Mouse (Mus musculus) lung, postnatal 36 days (tissue): ENCODE data around the gene Ptprf.

Source experiments
- DNase-seq: peaks from one replicate; pipeline ENCODE4 v3.0.0; 2022; ENCODE audit warnings: mixed read lengths

The Ptprf gene

DNA sequence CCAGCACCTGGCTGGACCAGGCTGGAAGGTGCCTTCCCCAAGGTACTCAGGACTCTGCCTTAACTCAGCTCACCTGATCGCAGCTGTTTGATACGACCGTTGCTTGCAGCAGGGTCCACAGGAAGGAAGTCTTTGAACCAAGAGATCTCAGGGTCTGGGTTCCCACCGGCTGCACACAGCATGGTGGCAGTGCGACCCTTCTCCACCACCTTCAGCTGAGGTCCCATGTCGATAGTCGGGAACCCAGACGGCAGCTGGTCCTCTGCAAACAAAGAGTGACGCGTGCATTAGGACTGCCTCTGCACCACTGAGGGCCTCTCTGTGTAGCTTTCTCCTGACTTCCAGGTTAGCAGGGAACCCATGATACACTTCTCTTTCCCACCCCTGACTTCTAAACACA, 33.8 kb downstream of the Ptprf start:
- no peak for DNase-seq

DNA sequence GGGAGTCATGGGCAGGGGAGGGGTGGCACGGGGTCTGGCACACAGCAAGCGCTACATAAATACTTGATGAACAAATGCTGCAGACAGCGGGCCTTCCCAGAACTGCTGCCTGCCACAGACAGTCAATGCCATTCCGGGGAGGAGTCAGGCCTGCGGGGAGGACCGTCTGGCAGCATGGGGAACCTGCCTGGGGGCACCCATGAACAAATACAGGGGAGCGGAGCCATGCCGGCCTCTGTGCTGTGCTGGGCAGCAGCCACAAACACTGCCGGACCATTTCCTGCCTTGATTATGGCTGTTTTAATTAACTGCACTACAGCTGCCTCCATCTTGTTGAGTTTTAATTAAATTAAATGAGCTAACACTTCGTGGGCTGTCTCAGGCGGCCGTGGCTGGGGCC, 35.0 kb downstream of the Ptprf start:
- no peak for DNase-seq

DNA sequence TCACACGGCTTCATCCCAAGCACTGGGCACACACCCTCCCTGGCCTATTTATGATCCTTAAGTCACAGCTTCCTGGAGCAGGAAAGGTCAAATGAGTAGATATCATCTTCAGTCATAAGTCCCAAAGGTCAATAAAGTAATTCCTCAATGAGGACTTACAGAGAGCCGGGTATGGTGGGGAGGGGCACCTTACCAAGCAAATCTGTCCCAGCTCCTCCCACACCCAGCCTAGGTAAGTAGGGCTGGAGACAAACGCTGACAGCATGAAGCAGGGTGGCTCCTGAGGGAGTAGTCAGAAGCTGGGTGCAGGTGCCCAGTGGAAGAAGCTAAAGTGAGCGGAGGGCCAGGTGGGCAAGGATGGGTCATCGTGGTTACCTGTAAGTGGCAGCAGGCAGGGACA, 36.3 kb downstream of the Ptprf start:
- DNase-seq: no peak

DNA sequence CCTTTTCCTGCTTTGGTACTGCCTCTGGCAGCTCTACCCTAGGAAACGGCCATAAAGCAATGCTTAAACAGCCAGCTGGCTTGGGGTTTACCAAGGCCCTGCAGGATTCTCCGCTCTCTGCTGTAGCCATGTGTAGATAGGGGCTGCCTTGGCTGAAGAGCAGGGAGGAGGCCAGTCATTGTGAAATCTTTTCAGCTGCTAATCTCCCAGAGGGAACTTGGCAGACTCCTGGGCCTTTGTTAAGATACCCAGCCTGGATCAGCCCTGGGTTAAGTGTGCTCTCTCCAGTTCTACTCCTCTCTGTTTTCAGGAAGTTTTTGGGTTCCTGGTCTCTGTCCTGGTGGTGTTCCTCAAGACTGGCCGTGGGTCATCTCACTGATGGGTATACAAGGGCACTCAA, 43.9 kb downstream of the Ptprf start:
- DNase-seq: peak; percentile 35

DNA sequence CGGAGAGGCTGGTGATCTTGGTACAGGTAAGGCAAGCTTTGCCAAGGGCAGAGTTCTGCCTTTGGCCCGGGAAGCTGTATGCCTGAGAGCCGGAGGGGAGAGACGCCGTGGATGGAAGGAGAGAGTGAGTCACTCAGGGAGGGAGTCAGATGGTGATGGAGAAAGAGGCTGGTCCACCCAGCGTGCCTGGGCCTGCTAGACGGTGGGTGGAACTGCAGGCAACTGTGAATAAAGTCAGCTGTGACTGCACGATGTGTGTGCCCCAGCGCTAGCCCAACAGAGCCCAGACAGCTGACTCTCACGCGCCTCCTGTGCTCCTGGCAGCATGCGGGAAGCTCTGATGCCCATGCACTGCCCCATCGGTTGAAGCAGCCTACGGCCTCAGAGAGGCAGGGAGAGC, 45.4 kb downstream of the Ptprf start:
- DNase-seq: no peak

DNA sequence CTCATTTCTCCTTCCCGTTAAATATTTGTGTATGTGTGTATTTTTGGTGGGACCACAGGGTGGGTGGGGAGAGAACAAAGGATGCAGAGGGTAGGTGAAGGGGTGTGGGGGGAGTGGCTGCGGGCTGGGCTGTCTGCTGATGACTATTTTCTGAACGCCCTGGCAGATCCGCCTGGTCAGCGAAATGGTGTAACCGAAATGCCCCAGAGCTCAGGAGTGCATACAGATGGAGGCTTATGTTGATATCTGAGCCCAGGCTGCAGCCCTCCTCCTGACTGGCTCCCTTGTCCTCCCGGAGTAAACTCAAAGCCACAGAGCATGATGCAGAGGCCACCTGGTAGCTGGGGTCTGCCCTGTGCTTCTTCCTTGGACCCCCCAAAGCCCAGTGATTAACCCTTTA, 47.4 kb downstream of the Ptprf start:
- no peak for DNase-seq

DNA sequence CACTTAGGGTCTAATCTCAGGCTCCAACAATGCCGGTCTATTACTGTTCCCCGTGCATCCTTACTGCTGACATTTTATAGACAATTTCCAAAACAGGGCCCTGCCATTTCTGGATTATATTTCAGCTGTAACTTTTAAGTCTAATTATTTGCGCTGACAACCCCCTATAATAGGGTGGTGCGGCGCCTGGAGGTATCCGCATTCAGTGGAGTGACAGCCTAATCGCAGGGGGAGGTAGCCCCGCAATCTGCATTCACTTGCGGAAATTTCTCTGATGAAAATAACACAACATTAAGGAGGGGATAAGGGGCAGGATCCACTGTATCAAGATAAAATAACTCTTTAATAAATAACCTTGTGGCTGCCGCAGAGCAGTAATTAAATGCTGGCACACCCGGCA, 47.9 kb downstream of the Ptprf start:
- no peak for DNase-seq

DNA sequence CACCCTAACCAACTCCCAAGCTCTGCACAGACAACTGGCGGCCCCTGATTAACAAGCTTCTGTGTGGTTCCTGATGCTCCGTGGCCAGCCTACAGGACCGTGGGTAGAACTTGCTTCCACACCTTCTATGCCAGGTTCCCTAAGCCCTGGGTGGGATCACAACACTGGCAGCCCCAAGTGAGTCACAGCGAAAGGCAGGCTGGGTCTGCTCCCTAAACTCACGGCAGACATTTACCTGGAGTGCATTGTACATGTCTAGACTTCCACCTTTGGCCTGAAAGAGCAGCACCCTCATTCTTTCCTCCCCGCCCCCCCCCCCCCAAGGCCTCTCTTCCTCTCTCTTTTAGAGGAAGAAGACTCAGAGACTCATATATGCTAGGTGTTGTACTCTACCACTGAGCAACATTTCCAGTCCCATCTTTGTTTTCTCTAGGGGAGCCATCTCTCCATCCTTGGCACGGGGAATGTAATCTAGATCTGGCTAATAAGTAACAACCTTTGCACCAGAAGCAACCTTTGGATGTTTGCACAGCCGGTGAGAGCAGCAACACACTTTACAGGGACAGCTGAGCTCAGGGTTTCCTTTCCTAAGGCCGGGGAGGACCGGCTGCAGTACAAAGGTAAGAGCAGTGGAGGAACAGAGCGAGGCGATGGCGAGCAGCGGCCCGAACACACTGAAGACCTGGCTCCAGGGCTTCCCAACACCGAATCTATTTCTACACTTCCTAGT, 51.1 kb downstream of the Ptprf start:
- DNase-seq: peak; percentile 40

DNA sequence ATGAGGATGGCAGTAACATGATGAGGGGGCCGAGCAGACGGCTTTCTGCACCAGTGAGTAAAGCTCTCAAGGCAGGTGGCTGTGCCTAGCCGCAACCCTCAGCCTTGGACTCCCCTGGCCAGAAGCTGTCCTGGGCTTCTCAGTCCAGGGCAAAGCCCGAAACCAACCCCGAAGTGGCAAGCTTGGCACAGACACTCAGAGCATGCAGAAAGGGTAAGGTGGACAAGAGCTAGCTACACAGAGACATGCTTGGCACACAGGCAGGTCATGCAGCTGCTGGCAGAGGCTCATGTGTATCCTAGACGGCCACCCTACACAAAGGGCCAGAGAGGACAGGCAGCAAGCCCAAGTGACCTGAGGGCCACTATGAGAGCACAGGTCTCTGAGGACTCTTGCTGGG, 52.5 kb downstream of the Ptprf start:
- DNase-seq: no peak

DNA sequence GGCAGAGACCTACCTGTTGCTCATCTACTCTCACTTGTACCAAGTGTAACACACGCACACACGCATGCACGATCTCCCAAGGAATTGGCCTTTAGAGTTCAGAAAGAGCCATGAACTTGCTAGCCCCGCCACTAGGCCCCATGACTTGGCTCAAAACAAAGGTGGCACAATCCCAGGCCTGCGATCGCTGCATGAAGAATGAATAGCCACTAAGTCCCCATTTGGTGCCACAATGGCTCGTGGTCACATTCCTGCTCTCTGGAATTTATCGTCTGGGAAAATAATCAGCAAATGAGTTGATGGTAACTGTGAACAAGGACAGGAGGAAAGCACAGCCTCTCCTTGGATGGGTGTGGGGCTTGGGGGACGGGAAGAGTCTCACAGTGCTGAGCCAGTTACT, 54.3 kb downstream of the Ptprf start:
- DNase-seq: no peak

DNA sequence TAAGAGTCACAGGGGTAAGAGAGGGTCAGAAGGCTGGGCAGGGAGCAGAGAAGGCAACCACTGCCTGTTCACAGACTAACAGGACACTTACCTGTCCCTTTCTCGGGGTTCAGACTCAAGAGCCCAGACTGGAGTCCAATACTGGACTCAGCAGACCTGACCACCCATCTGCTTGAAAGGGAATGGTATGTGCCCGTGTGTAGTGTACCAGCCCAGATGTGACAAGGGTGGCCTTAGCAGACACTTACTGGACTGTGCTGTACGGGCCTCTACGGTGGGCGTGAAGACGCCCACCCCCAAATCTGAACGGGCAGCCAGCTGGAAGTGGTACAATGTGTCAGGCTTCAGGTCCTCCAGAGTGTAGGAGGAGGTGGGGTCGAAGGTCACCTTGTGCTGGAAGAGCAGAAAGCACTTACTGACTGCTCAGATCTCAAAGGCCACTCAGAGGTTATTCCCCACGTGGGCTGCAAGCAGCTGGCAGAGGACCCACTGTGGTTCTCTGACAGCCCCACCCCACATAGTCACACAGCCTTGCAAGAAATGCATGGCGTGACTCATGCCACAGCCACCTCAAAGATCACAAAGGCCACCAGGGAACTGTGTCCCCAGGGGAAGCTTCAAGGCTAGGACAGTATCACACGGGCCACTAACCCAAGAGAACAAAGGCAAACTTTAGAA, 56.4 kb downstream of the Ptprf start:
- peak; percentile 41 for DNase-seq

DNA sequence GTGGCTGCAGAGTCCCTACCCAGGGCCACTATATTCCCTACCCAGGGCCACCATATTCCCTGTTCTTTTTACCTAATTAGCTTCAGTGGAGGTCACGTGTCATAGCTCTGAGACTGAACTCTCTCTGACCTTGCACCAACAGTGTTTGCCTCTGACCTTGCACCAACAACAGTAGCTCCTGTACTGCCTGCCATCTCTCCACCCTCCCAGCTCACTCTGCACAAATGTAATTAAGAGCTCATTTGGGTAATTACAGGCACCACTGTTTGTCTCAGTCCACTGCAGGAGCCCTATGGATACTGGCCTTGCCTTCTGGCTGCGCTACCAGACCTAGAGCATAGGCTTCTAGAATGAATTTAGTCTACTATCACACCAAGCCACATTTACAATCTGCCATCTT, 57.3 kb downstream of the Ptprf start:
- DNase-seq: no peak

DNA sequence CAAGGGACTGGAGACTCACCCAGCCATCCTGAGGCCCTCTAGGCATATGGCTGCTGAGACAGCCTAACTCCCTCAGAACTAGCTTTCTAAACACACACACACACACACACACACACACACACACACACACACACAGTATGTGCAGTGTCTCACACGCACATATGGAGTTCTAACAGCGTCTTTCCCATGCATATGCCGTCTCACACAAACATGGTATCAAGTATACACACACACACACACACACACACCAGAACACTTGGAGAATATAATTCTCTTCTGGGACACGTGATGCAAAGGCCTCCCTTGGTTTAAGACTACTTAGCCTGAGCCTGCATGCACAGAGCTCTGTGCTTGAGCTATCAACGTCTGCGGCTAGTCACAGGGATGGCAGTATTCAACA, 59.3 kb downstream of the Ptprf start:
- no peak for DNase-seq

DNA sequence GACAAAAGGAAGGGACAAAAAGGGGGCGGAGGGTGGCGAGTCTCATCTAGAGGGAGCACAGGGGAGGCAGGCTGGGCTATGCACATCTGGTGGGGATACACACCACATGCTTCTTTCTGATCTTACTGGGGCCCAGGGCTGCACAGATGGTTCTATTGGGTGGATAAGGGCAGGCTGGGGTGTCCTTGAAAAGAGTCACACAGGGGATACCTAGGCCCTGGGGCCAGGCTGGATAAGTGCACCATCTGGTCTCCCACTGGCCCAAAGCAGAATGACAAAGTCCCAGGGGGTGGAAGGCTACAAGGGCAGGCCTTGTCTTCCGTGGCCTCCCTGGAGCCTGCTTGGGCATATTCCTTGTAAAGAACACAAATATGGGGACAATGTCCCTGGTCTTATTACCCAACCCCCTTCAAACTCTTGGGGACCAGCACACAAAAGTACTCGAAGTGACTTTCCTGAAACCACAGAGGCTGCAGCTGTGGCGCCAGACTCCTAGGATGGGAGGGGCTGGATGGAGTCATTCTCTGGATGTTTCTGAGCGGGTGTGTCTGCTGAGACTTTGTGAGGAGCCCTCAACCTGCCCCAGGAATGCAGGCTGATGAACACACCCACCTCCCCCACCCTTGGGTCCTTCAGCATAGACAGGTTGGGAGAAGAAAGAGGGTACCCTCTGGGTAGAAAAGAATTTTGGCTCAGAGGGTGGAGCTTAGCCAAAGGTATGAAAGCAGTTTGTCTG, 62.0 kb downstream of the Ptprf start:
- DNase-seq: peak; percentile 79

DNA sequence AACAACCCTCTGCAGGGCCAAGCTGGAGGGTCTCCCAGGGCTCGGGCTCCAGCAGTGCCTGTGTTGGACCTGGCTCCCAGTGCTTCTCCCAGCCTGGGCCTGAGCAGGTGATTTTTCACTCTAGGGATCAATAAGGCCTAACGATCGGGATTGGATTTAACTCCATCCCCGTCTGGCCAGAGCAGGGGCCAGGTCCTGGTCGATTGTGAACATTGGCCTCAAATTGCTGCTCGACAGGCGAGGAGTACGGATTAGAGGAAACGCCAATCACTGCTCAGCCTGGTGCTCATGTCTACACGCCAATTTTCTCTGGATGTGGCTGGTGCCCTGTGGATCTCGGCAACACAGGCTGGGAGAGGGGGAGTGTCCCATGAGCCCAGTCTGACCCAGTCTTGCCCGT, 63.8 kb downstream of the Ptprf start:
- DNase-seq: no peak

DNA sequence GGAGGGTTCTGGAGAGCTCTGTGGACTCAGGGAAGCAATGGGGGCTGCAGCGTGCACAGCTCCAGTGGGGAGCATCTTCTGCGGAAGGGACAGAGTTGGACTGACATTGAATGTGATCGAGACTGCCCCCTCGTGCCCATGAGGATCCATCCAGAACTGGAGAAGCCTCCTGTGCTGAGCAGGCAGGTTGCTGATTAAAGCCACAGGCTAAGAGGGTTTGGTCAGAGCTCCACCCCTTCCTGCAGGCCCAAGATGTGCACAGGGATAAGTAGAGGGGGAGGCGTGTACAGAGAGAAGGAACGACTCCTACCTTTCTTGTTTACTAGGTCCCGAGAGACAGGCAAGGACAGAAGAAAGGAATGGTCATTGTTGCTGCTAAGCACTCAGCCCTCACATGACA, 69.9 kb downstream of the Ptprf start:
- no peak for DNase-seq

DNA sequence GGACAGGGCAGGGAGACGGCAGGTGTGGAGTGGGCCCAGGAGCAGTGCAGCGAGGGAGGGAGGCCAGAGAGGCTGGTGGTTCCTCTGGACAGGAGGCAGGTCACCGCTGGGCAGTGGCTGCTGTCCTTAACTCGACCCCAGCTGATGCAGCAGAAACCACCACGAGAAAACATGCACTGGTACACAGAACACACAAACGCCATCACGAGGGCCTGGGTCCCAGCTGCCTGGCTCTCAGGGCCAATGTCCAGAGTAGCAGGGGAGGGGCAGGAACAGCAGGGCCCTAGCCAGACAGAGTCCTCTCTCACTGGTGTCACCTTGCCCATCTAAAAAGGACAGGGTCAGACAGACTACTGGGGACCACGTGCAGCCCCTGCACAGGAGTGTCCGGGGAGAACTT, 70.4 kb downstream of the Ptprf start:
- no peak for DNase-seq

DNA sequence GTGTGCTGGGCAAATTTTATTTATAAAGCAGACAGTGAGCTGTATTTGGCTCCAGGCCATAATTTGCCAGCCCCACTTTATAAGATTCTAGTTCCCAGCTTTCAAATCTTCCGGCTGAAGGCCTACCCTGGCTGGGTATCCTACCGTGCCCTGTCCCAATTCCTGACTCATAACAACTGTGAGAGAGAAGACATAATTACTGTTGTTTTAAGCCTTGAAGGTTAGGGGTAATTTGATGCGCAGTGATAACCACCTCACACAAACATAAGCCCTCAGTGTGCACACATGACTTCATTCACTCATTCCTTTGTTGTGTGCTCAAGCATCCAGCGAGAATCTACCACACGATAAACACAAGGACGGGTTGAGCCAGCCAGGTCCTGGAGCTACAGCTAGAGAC, 71.7 kb downstream of the Ptprf start:
- DNase-seq: no peak

DNA sequence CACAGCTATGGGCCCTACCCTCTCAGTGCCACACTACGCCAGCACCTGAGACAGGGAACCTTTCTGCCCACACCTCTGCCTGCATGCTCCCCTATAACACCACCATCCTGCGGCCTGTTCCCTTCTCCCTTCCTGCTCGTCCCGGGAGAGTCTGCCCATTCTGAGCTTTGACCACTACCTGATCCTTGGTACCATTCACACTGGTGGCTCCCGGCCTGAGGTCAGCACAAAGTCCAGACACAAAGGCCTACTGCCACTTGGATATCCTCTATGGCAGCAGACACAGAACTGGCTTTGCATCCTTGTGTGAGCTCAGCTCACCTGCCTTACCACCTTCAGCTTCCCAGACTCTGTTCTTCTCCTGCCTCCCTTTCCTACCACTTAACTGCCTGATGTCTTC, 72.7 kb downstream of the Ptprf start:
- no peak for DNase-seq

DNA sequence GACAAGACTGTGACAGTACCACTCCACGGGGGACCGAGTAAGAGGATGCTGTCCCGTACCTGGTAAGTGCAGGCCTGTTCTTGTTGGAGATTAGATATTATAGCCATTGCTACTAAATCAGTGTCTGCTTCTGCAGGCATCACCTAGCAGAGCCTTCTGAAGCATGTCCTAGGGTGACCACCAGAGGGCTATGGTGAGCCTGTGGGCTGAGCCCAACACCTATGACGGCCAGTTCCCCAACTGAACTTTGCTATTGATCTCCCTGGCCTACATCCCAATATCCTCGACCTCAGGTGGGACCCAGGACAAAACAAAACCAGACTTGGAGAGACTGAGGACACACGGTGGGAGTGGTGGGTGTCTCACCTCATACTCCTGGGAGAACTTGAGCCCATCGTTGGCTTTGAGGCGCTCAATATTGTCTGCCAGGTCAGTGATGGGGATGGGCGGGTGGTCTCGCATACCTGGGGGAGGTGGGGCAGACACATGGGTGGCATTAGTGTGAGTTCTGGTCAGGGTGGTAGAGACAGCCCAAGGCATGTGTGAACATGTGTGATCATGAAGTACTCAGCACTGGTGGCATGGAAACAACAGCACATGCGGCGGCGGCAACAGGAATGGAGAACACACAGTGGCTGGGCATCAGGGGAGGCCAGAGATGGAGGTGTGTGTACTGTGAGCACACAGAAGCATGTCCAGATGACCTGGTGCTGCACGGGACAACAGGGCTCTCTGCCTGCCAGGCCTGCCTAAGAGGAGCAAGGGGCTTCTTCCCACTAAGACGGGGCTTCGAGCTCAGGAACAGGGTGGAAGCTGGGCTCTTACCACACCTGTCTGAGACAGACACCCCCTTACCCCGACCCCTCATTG, 74.2 kb downstream of the Ptprf start:
- peak; percentile 75 for DNase-seq

DNA sequence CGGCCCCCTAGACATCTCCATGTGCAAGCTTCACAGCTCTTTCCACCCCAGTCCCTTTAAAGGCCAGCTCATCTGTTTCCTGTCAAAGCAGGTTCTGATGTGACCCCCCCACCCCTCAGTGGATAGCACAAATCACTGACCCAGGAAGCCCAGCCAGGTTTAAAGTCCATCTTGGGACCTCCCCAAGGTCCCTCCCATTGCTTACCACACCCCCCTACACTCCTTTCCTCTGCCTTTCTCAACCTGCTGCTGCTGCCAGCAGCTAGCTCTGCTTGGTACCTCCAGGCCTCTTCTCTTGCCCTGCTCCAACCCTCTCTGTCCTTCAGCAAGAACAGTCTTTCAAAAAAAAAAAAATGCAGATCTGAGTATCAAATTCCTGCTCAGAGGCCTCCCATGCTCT, 76.3 kb downstream of the Ptprf start:
- DNase-seq: no peak

DNA sequence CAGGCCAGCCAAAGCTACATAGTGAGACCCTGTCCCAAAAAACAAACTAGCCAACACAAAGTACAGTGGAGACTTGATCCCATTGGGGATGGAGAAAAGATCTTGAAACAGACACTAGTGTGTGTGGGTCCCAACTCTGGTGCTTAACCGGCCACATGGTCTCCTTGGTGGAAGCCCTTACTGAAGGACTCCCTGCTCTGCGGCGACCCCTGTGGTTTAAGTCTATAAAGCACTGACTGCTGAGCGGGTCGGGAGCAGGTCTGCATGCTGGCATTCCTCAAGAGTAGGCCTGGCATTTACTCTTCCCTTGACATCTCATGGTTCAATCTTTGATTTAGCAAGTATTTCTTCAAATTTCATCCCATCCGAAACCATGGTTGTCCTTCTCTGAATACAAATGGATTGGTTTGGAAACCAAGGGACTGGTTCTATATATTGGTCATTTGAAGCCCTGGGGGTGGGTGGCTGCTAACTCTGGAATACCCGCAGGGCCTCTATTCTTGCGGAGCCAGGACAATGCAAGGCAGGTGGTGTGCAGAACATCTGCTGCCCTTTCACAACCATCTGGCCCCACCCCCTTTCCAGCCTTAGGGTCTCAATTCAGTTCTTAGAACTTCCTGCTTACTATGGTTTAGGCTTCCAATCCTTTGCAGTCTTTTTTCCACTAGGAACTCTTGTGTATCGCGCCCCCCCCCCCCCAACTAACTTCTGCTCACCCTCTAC, 84.1 kb downstream of the Ptprf start:
- DNase-seq: no peak

DNA sequence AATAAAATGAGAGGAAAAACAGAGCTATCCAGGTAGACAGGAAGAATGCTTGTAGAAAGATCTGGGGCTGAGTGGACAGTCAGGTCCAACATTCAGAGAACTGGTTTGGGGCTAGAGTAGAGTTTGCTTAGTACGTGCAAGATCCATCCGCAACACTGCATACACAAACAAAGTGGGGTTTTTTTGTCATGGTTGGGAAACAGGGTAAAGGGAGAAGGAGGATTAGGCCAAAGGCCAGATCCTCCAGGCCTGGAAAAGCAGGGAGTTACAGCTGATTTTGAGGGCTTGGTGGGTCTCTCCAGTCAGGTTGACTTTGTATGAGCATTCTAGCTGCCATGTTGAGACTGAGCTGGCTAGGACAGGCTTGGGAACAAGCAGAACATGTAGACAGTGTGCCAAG, 85.3 kb downstream of the Ptprf start:
- DNase-seq: no peak
